Mouse (Mus musculus) intestine, embryonic 15.5 days (tissue): ENCODE measurements around the gene Actr5. TPM values are rescaled to one million over a fixed set of nuclear protein-coding genes. Genes with fewer than 3 reads are reported as not detected.

ENCODE experiments used
- ATAC-seq: fragments of 200-750 bp; cut with Nextera tagmentation; 2 replicates; pipeline ENCODE4 v1.8.0; 2017; ENCODE audit warnings: moderate TSS enrichment, moderate library complexity
- H3K27ac ChIP-seq: fragments of 300-500 bp; sonication (generic); 2 replicates; pipeline ENCODE4 v1.5.1; 2015; ENCODE audit warnings: mild to moderate bottlenecking, inconsistent platforms
- H3K27me3 ChIP-seq: fragments of 300-500 bp; sonication (generic); replicated peaks from 2 replicates; pipeline ENCODE4 v1.6.1; 2015; ENCODE audit warnings: inconsistent platforms
- H3K36me3 ChIP-seq: fragments of 300-500 bp; sonication (generic); 2 replicates; pipeline ENCODE4 v1.6.1; 2015; ENCODE audit warnings: inconsistent platforms
- H3K4me1 ChIP-seq: fragments of 300-500 bp; sonication (generic); replicated peaks from 2 replicates; pipeline ENCODE4 v1.6.1; 2015; ENCODE audit warnings: inconsistent platforms
- H3K4me2 ChIP-seq: fragments of 300-500 bp; sonication (generic); replicated peaks from 2 replicates; pipeline ENCODE4 v1.6.1; 2015; ENCODE audit warnings: mild to moderate bottlenecking, inconsistent platforms
- H3K4me3 ChIP-seq: fragments of 300-500 bp; sonication (generic); replicated peaks from 2 replicates; pipeline ENCODE4 v1.5.1; 2015; ENCODE audit warnings: inconsistent platforms
- H3K9ac ChIP-seq: fragments of 300-500 bp; sonication (generic); 2 replicates; pipeline ENCODE4 v1.6.1; 2015; ENCODE audit warnings: inconsistent platforms
- H3K9me3 ChIP-seq: fragments of 300-500 bp; sonication (generic); 2 replicates; pipeline ENCODE4 v1.6.1; 2016; ENCODE audit warnings: inconsistent platforms
- WGBS: fragments of 180-500 bp; shearing (Covaris S2); methylation state at CpG from one replicate; pipeline ENCODE4 v1.1.7; 2015; 5-methylcytosine and 5-hydroxymethylcytosine counted together
- polyA plus RNA-seq: library from polyadenylated mRNA; unstranded; fragments of >200 nt; fragmentation: Nextera tagmentation; extraction: Ambion mirVana; gene quantifications from 2 replicates; pipeline ENCODE4 v1.2.1, GENCODE M21; 2015

The Actr5 gene
- 9.3 and 9.4 TPM in 2 replicates for polyA plus RNA-seq

DNA sequence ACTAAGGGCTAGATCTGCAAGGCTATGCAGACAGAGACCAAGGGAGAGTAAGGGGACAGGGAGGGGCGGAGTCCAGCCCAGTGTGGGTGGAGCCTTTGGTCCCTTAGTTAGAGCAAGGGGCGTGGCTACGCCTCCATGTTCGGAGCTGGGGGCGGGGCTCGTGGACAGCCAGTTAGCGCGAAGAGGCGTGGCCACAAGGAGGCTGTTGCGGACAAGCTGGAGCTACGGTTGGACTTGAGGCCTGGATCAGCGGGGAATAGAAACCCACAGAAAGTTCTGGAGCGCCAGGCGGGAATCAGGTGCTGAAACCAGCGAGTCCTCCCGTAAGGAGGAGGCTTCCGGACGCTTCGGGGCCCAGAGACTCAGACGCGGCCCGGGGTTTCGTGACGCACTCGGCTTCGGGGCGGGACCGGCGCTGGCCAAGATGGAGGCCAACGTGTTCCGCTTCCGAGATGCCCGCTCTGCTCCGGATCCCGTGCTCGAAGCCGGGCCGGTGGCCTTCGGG lies at the start of gene Actr5:
Gene Actr5 (plus strand): TSS at position 171 of the 505 bp plus-strand sequence.
- peak; percentile 98 for ATAC-seq
- under 1% methylated on average over 39 of the region's 39 CpGs for WGBS
- Histone ChIP-seq H3K9me3 (no peaks in the 10 kb centered on the region), H3K4me3 (peak within 1 kb of the TSS; percentile 91), H3K4me1 (0 out of 2 replicates have a peak, but pooled peaks cover 5% of the 10 kb centered on the region), H3K9ac (peak within 1 kb of the TSS; percentile 84), H3K27me3 (peaks cover 21% of the 10 kb centered on the region), H3K4me2 (peak within 1 kb of the TSS; percentile 77), H3K36me3 (peaks cover 3% of the 10 kb centered on the region; the same call in 1 of the 2 replicates), H3K27ac (peak within 1 kb of the TSS; percentile 84)

DNA sequence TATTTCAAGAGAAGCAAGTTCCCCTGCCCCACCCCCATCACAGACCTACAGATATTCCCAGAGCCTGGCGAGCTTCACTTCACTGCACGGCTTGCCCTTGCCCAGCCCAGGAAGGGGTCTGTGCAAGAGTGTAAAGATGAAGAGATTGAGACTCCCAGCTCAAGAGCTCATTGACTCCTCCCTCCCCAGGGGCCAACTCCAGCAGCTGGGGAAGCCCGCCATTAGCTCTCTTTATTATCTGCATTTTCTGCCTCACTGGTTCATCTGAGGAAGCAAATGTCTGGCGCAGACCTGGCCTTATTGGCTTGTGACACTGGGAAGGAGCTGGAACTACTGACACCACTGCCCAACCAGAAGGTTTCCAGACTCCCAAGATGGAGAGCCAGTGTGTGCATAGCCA lies 44.7 kb upstream of the Actr5 start:
- whole genome bisulfite sequencing: 66% methylated on average over 4 of the region's 4 CpGs

DNA sequence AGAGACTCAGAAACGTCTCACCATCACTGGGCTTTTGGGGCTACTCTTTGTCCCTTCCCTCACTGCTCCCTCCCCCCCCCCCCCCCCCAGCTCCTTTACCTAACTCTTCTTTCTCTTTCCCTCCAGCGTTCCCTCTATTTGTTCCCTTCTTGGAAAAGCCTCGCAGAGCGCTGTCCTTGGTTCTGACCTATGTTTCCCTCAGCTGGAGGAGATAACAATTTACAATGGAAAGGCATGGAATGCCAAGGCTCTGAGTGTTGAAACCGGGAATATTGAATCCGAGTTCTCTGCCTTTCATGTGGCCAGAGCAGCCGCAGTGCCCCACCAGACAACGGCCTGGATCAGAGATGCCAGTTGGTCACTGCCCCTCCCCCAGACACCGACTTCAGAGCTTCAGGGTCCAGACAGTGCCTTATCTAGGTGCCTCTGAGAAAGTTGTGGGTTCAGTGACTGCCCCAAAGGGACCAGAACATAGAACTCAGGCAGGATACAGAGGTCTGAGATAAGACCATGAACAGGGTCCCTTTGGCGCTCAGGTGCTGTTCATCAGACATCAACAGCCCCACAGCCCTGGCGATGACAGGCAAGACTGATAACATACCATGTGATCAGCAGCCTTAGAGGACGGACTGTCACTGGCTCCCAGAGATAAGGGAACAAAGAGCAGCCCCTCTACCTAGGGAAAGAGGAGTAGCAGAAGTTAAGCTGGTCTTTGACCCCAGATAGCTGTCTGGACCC lies 39.9 kb upstream of the Actr5 start:
- no peaks in the 10 kb centered on the region for H3K9me3 ChIP-seq
- ATAC-seq: no peak
- H3K27me3 ChIP-seq: 0 out of 2 replicates have a peak, but pooled peaks cover 3% of the 10 kb centered on the region
- no peak overlapping the region for H3K27ac ChIP-seq
- no peak overlapping the region for H3K4me3 ChIP-seq
- no peaks in the 10 kb centered on the region for H3K36me3 ChIP-seq
- H3K4me2 ChIP-seq: no peak overlapping the region
- WGBS: 9% methylated on average over 12 of the region's 12 CpGs
- no peak overlapping the region for H3K9ac ChIP-seq
- H3K4me1 ChIP-seq: no peaks in the 10 kb centered on the region

More for the DNA sequence above, 44.7 kb upstream of the Actr5 start:
- H3K4me1 ChIP-seq: no peaks in the 10 kb centered on the region
- H3K9ac ChIP-seq: no peak overlapping the region
- H3K4me2 ChIP-seq: no peak overlapping the region
- H3K36me3 ChIP-seq: no peaks in the 10 kb centered on the region
- ATAC-seq: no peak
- no peak overlapping the region for H3K4me3 ChIP-seq
- H3K9me3 ChIP-seq: no peaks in the 10 kb centered on the region
- 0 out of 2 replicates have a peak, but pooled peaks cover 1% of the 10 kb centered on the region for H3K27me3 ChIP-seq
- no peak overlapping the region for H3K27ac ChIP-seq

DNA sequence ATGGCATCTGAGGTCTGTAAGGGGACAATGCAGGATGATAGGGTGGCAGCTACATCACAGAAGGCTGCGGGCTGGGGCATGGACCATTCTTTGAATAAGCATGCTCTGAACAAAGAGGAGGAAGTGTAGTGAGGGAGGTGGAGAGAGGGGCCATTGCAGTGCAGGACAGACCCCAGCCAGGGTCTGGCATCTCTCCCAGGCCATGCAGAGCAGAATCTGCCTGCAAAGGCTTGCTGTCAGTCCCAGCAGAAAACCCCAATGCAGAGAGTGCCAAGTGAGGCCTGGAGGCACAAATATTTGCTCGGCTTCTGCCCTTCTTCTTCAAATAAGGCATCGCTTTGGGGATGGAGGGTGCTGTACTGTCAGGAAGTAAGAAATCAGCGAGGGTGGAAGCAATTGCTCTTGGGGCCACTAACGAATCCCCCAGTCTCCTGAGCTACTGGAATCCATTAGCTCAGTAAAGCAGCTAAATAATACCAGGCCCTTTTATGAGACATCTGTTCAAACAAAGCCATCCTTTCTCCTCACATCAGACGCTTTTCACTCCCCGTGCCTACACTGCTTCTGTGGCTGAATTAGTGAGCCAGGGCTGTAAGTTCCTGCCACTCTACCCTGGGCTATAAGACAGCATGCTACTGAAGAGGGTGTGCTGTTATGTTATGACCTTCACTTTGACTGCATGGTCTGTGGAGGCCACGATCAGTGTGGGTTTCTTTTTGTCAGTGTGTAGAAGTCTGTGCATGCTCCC lies 36.0 kb upstream of the Actr5 start:
- H3K4me3 ChIP-seq: no peak overlapping the region
- 42% methylated on average over 8 of the region's 8 CpGs for WGBS
- no peak overlapping the region for H3K27ac ChIP-seq
- H3K9ac ChIP-seq: no peak overlapping the region
- ATAC-seq: no peak
- H3K27me3 ChIP-seq: 0 out of 2 replicates have a peak, but pooled peaks cover 3% of the 10 kb centered on the region
- H3K4me1 ChIP-seq: no peaks in the 10 kb centered on the region
- no peaks in the 10 kb centered on the region for H3K36me3 ChIP-seq
- no peak overlapping the region for H3K4me2 ChIP-seq
- no peaks in the 10 kb centered on the region for H3K9me3 ChIP-seq

DNA sequence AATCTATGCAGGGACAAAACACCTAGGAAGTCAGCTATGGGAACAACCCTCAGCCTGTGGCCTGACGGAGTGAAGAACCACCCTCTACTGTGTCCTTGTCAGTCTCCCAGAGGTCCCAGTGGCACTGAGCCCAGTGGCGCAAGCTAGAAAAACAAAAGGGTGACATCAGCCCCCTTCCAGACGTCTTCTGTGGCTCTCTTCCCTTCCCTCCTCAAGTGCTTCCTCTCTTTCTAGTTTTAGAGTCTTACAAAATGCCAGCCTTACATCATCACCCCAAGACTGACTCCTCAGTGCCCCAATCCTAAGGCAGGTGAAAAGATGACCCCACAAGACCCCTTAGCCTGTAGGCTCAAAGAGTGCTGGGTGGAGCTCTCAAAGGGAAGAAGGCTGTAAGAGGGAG lies 34.2 kb upstream of the Actr5 start:
- H3K27me3 ChIP-seq: peaks cover 7% of the 10 kb centered on the region; the same call in 1 of the 2 replicates
- WGBS: 47% methylated on average over 3 of the region's 3 CpGs
- H3K4me1 ChIP-seq: no peaks in the 10 kb centered on the region
- no peaks in the 10 kb centered on the region for H3K36me3 ChIP-seq
- no peaks in the 10 kb centered on the region for H3K9me3 ChIP-seq
- H3K4me3 ChIP-seq: no peak overlapping the region
- H3K4me2 ChIP-seq: no peak overlapping the region
- H3K27ac ChIP-seq: no peak overlapping the region
- no peak overlapping the region for H3K9ac ChIP-seq
- ATAC-seq: no peak

DNA sequence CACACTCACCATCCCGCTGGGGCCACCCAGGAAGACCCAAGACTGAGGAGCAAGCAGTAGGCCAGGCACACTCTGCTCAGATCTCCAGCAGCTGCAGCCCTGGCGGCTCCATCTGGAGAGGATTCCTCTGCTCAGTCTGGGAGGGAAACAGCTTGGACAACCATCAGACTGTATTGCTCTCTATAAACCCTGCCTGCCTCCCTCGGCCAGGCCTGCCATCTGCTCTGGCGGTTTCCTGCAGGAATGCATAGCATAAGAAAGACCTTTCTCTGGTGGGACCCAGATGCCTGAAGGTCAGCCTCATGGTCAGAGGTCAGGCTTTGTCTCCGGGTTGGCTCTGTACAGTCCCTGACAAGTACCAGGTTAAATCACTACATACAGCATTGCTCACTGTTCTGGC lies 33.4 kb upstream of the Actr5 start:
- Histone ChIP-seq H3K4me2 (no peak overlapping the region), H3K4me3 (no peak overlapping the region), H3K27me3 (peaks cover 12% of the 10 kb centered on the region; the same call in 1 of the 2 replicates), H3K9me3 (no peaks in the 10 kb centered on the region), H3K36me3 (no peaks in the 10 kb centered on the region), H3K27ac (no peak overlapping the region), H3K4me1 (no peaks in the 10 kb centered on the region), H3K9ac (no peak overlapping the region)
- WGBS: 43% methylated on average over 5 of the region's 5 CpGs
- no peak for ATAC-seq

DNA sequence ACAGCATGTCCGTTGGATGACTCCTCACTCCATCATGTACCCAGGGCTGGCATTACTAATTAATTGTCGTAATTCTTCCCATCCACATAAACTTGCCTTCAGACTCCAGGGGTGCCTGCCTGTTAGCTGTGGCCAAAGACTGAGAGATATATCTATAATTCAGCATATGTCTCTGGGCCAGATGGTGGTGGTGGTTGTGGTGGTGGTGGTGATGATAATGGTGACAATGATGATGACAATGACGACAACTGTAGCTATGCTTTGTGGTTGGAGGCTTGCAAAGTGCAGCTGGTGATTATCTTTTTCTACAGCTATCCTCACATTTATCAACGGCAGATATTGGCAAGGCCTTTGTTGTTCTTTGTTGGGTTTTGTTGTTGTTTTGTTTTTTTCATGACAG lies 31.3 kb upstream of the Actr5 start:
- no peak overlapping the region for H3K27ac ChIP-seq
- no peak overlapping the region for H3K9ac ChIP-seq
- 83% methylated on average over 4 of the region's 4 CpGs for WGBS
- H3K4me2 ChIP-seq: no peak overlapping the region
- peaks cover 14% of the 10 kb centered on the region; the same call in 1 of the 2 replicates for H3K27me3 ChIP-seq
- no peaks in the 10 kb centered on the region for H3K4me1 ChIP-seq
- ATAC-seq: no peak
- H3K9me3 ChIP-seq: no peaks in the 10 kb centered on the region
- no peaks in the 10 kb centered on the region for H3K36me3 ChIP-seq
- H3K4me3 ChIP-seq: no peak overlapping the region

DNA sequence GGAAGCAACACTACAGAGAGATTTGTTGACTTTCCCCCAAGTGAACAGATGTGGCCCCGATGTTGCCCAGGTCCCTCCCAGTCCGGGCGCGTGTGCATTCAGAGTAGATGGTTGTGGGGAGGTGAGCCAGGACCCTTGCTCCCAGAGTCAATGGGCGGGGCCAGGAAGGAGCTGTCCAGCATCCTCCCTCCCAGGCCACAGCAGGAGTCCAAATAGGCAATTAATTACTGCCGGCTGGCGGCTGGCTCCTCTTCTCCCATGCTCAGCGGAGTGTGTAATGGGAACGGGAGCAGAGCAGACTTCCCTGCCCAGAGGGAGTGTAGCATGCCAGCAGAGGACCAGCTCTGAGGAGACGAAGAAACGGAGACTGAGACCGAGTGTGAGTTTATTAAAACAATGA lies 29.6 kb upstream of the Actr5 start:
- Histone ChIP-seq H3K27me3 (peaks cover 14% of the 10 kb centered on the region; the same call in 1 of the 2 replicates), H3K9me3 (no peaks in the 10 kb centered on the region), H3K9ac (no peak overlapping the region), H3K4me1 (no peaks in the 10 kb centered on the region), H3K4me2 (no peak overlapping the region), H3K27ac (no peak overlapping the region), H3K4me3 (no peak overlapping the region), H3K36me3 (no peaks in the 10 kb centered on the region)
- ATAC-seq: peak; percentile 51; the same call in 1 of the 2 replicates
- WGBS: 2% methylated on average over 12 of the region's 12 CpGs

DNA sequence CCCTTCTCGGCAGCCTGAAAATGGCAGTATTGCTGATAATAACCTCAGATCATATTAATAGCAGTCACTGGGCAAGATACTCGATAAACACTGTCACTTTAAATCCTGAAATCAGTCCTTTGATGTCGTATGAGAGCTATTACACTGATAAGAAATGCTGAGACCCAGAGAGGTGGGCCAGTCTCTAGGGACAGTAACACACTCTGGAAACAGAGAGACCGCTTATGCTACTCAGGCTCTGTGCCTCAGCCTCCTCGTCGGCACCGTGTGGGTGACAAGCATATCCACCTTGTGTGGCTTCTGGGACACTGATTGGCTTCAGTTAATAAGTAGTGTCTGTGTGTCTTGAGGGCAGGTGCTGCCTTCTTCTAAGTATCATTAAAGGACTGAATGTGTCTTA lies 29.1 kb upstream of the Actr5 start:
- no peak overlapping the region for H3K4me2 ChIP-seq
- no peaks in the 10 kb centered on the region for H3K36me3 ChIP-seq
- H3K4me3 ChIP-seq: no peak overlapping the region
- H3K27ac ChIP-seq: no peak overlapping the region
- 33% methylated on average over 7 of the region's 7 CpGs for WGBS
- peaks cover 14% of the 10 kb centered on the region; the same call in 1 of the 2 replicates for H3K27me3 ChIP-seq
- H3K9ac ChIP-seq: no peak overlapping the region
- H3K4me1 ChIP-seq: no peaks in the 10 kb centered on the region
- H3K9me3 ChIP-seq: no peaks in the 10 kb centered on the region
- no peak for ATAC-seq

DNA sequence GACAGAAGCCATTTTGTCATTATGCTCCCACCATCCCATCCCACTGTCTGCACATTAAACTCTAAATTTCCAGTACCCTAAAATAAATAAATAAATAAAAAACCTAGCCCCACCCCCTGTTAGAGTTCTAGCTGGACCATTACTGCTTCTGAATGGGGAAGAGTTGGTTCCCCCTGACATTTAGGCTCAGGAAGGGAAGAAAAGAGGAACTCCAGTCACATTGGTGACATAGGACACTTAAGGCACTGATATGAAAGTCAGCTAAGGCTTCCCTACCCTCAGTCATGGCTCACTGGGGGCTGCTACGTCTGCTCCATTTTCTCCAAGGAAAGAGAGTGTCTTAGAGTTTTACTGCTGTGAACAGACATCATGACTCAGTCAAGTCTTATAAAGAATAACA lies 27.9 kb upstream of the Actr5 start:
- Histone ChIP-seq H3K4me2 (no peak overlapping the region), H3K4me3 (no peak overlapping the region), H3K9me3 (no peaks in the 10 kb centered on the region), H3K36me3 (no peaks in the 10 kb centered on the region), H3K9ac (no peak overlapping the region), H3K27ac (no peak overlapping the region), H3K27me3 (peaks cover 14% of the 10 kb centered on the region; the same call in 1 of the 2 replicates), H3K4me1 (no peaks in the 10 kb centered on the region)
- WGBS: 57% methylated on average over 1 of the region's 1 CpGs
- ATAC-seq: no peak

DNA sequence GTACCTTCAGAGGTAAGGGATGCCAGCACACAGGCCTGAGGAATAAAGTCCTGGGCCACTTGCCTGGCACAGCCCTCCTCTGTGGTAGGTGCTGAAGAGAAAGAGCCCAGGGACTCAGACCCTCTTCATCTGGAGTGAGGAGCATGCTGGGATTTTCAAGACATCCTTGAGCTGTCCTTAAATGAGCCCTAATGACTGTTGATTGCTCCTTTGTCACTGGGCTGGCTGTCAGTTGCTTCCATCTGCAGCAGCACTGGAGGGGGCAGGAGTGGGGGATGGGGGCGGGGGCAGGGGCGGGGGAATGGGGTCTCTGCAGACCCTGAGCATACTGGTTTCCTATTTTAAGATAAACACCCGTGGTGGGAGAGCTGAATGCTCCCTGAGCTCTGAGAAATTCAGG lies 24.2 kb upstream of the Actr5 start:
- peaks cover 24% of the 10 kb centered on the region for H3K27me3 ChIP-seq
- H3K9me3 ChIP-seq: no peaks in the 10 kb centered on the region
- no peak overlapping the region for H3K9ac ChIP-seq
- H3K4me3 ChIP-seq: no peak overlapping the region
- 27% methylated on average over 3 of the region's 3 CpGs for WGBS
- no peak overlapping the region for H3K27ac ChIP-seq
- no peaks in the 10 kb centered on the region for H3K36me3 ChIP-seq
- H3K4me1 ChIP-seq: 0 out of 2 replicates have a peak, but pooled peaks cover 2% of the 10 kb centered on the region
- H3K4me2 ChIP-seq: no peak overlapping the region
- ATAC-seq: no peak

DNA sequence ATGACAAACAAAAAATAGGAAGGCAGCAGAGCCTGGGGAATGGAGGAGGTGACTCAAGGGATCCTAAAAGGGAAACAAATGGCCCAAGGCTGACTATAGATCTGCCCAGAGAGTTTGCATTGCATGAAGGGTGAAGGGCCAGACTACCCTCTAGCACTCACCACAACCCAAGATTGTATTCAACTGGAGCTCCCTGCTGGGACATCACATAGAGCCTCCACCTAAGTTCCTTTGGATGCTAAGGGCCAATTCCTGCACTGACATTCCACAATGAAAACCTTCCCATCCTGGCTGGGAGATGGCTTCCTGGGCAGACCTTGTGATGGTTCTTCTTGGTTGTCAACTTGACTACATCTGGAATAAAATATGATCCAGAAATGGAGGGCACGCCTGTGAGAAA lies 23.4 kb upstream of the Actr5 start:
- Histone ChIP-seq H3K4me1 (0 out of 2 replicates have a peak, but pooled peaks cover 2% of the 10 kb centered on the region), H3K27ac (no peak overlapping the region), H3K4me3 (no peak overlapping the region), H3K4me2 (no peak overlapping the region), H3K9me3 (no peaks in the 10 kb centered on the region), H3K27me3 (peaks cover 26% of the 10 kb centered on the region), H3K9ac (no peak overlapping the region), H3K36me3 (no peaks in the 10 kb centered on the region)
- 79% methylated on average over 1 of the region's 1 CpGs for WGBS
- no peak for ATAC-seq
